Mouse (Mus musculus): ENCODE measurements around the gene Hoxc13. TPM values are rescaled to one million over a fixed set of nuclear protein-coding genes. Genes with fewer than 3 reads are reported as not detected.

Gene Hoxc13
- not detected in 2 replicates for polyA plus RNA-seq (2012; rRNA removed)

GRCm38 (mm10) chr15:102921053-102922011, at the start of gene Hoxc13:
TSS of gene Hoxc13 (plus strand) at chr15:102921103.
- DNase-seq: no peak
- WGBS: 1% methylated on average over 85 of the region's 88 CpGs
- H3K4me1 ChIP-seq (ENCODE audit: control insufficient read depth, insufficient read depth, low read length): no peaks in the 10 kb centered on the region
- H3K27me3 ChIP-seq (ENCODE audit: control insufficient read depth, insufficient read depth, low read length): peaks cover 16% of the 10 kb centered on the region; the same call in 1 of the 2 replicates
- H3K4me3 ChIP-seq (replicated peaks; ENCODE audit: insufficient read depth, low read depth, low read length): no peak within 1 kb of the TSS
- no peak for TF ChIP-seq CTCF (IDR thresholded peaks at IDR 0.05; ENCODE audit: borderline replicate concordance, insufficient read depth, low read depth, low read length)
- H3K27ac ChIP-seq (ENCODE audit: insufficient read depth, low read length): no peak within 1 kb of the TSS

DNA sequence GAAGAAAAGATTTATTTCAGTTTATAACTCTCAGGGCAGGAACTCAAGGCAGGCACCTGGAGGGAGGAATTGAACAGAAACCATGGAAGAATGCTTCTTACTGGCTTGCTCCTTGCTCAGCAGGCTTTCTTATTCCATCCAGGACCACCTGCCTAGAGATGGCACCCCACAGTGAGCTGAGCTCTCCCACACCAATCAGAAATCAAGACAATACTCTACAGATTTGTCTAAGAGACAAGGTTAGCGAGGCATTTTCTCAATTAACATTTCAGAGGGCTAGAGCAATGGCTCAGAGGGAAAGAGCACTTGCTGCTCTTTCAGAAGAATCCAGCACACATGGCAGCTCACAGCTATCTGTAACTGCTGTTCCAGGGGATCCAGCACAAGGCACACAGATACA, 35.1 kb upstream of the Hoxc13 start:
- TF ChIP-seq POLR2A (IDR thresholded peaks at IDR 0.05; ENCODE audit: borderline replicate concordance, insufficient read depth, low read length) (no peak), CTCF (IDR thresholded peaks at IDR 0.05; ENCODE audit: borderline replicate concordance, insufficient read depth, low read depth, low read length) (no peak)
- Histone ChIP-seq H3K27ac (ENCODE audit: insufficient read depth, low read length) (no peak overlapping the region), H3K27me3 (ENCODE audit: control insufficient read depth, insufficient read depth, low read length) (no peaks in the 10 kb centered on the region; the same call in 1 of the 2 replicates), H3K4me3 (replicated peaks; ENCODE audit: insufficient read depth, low read depth, low read length) (no peak overlapping the region), H3K4me1 (ENCODE audit: control insufficient read depth, insufficient read depth, low read length) (no peaks in the 10 kb centered on the region)
- 2% methylated on average over 1 of the region's 1 CpGs for WGBS
- no peak for DNase-seq

DNA sequence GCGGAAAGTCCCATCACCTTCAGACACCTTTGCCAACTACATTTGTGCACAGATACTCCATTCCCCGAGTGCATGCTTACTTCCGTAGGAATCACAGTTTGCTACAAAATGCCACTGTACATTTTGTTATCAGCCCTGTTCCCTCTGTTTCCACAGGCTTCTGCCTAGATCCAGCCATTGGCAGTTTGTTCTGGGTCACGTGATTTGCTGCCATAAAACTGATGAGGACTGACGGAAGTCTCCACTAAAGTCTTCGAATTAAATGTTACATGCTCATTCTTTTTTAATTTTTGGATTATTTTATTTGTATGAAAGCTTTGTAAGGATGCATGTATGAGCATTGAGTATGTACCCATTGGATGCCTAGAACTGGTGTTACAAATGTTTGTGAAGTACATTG, 25.8 kb upstream of the Hoxc13 start:
- 89% methylated on average over 6 of the region's 6 CpGs for WGBS
- Histone ChIP-seq H3K27me3 (ENCODE audit: control insufficient read depth, insufficient read depth, low read length) (no peaks in the 10 kb centered on the region; the same call in 1 of the 2 replicates), H3K4me1 (ENCODE audit: control insufficient read depth, insufficient read depth, low read length) (no peaks in the 10 kb centered on the region), H3K27ac (ENCODE audit: insufficient read depth, low read length) (no peak overlapping the region), H3K4me3 (replicated peaks; ENCODE audit: insufficient read depth, low read depth, low read length) (no peak overlapping the region)
- TF ChIP-seq POLR2A (IDR thresholded peaks at IDR 0.05; ENCODE audit: borderline replicate concordance, insufficient read depth, low read length) (no peak), CTCF (IDR thresholded peaks at IDR 0.05; ENCODE audit: borderline replicate concordance, insufficient read depth, low read depth, low read length) (no peak)
- DNase-seq: no peak

- DNase-seq: no peak
- 72% methylated on average over 1 of the region's 1 CpGs for WGBS
- Histone ChIP-seq H3K4me3 (replicated peaks; ENCODE audit: insufficient read depth, low read depth, low read length) (no peak overlapping the region), H3K27me3 (ENCODE audit: control insufficient read depth, insufficient read depth, low read length) (peaks cover 2% of the 10 kb centered on the region; the same call in 1 of the 2 replicates), H3K4me1 (ENCODE audit: control insufficient read depth, insufficient read depth, low read length) (no peaks in the 10 kb centered on the region), H3K27ac (ENCODE audit: insufficient read depth, low read length) (no peak overlapping the region)
- TF ChIP-seq POLR2A (IDR thresholded peaks at IDR 0.05; ENCODE audit: borderline replicate concordance, insufficient read depth, low read length): no peak
- no peak for TF ChIP-seq CTCF (IDR thresholded peaks at IDR 0.05; ENCODE audit: borderline replicate concordance, insufficient read depth, low read depth, low read length)
These were observed 16.0 kb upstream of the Hoxc13 start for GRCm38 (mm10) chr15:102904946-102905345.

GRCm38 (mm10) chr15:102909536-102909935, 11.4 kb upstream of the Hoxc13 start:
- H3K27me3 ChIP-seq (ENCODE audit: control insufficient read depth, insufficient read depth, low read length): peaks cover 2% of the 10 kb centered on the region; the same call in 1 of the 2 replicates
- no peak overlapping the region for H3K27ac ChIP-seq (ENCODE audit: insufficient read depth, low read length)
- WGBS: under 1% methylated on average over 4 of the region's 4 CpGs
- DNase-seq: no peak
- no peaks in the 10 kb centered on the region for H3K4me1 ChIP-seq (ENCODE audit: control insufficient read depth, insufficient read depth, low read length)
- TF ChIP-seq POLR2A (IDR thresholded peaks at IDR 0.05; ENCODE audit: borderline replicate concordance, insufficient read depth, low read length) (no peak), CTCF (IDR thresholded peaks at IDR 0.05; ENCODE audit: borderline replicate concordance, insufficient read depth, low read depth, low read length) (no peak)
- H3K4me3 ChIP-seq (replicated peaks; ENCODE audit: insufficient read depth, low read depth, low read length): no peak overlapping the region

GRCm38 (mm10) chr15:102910038-102910437, 10.9 kb upstream of the Hoxc13 start:
- no peak for DNase-seq
- no peak overlapping the region for H3K4me3 ChIP-seq (replicated peaks; ENCODE audit: insufficient read depth, low read depth, low read length)
- TF ChIP-seq POLR2A (IDR thresholded peaks at IDR 0.05; ENCODE audit: borderline replicate concordance, insufficient read depth, low read length) (no peak), CTCF (IDR thresholded peaks at IDR 0.05; ENCODE audit: borderline replicate concordance, insufficient read depth, low read depth, low read length) (no peak)
- H3K27me3 ChIP-seq (ENCODE audit: control insufficient read depth, insufficient read depth, low read length): peaks cover 2% of the 10 kb centered on the region; the same call in 1 of the 2 replicates
- no peak overlapping the region for H3K27ac ChIP-seq (ENCODE audit: insufficient read depth, low read length)
- under 1% methylated on average over 18 of the region's 18 CpGs for WGBS
- no peaks in the 10 kb centered on the region for H3K4me1 ChIP-seq (ENCODE audit: control insufficient read depth, insufficient read depth, low read length)

DNA sequence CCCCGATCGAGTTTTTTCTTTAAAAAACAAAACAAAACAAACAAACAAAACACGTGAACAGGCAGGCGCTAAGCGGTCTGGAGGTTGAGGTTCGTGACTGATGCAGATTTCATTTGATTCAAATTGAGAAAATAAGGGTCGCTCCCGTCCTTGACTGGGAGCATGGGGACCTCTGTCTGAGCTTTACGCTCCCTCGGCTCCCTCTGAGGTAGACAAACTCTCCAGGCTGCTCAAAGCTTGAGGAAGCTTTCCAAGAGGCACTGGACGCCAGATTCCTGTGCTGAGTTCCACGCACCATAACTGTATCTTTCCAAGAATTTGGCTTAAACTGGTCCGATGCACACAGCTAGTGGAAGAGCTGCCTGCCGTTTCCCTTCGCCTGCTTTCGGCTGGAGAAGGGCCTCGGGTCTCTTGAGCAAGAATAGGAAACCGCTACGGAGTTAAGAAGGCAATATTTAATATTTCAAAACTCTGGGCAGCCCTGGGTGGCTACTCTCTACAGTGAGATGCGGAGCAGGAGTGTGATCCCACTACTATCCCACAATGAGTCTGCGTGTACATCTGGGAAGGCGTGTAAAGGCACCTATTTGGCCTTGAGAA, 10.3 kb upstream of the Hoxc13 start:
- no peak overlapping the region for H3K4me3 ChIP-seq (replicated peaks; ENCODE audit: insufficient read depth, low read depth, low read length)
- H3K4me1 ChIP-seq (ENCODE audit: control insufficient read depth, insufficient read depth, low read length): no peaks in the 10 kb centered on the region
- 2% methylated on average over 22 of the region's 22 CpGs for WGBS
- no peak overlapping the region for H3K27ac ChIP-seq (ENCODE audit: insufficient read depth, low read length)
- peaks cover 2% of the 10 kb centered on the region; the same call in 1 of the 2 replicates for H3K27me3 ChIP-seq (ENCODE audit: control insufficient read depth, insufficient read depth, low read length)
- no peak for DNase-seq
- TF ChIP-seq POLR2A (IDR thresholded peaks at IDR 0.05; ENCODE audit: borderline replicate concordance, insufficient read depth, low read length) (no peak), CTCF (IDR thresholded peaks at IDR 0.05; ENCODE audit: borderline replicate concordance, insufficient read depth, low read depth, low read length) (no peak)

Data from cerebellum, adult 2 months (tissue).